ENCODE assay signal across 8 mouse cellular contexts in the genomic region with DNA sequence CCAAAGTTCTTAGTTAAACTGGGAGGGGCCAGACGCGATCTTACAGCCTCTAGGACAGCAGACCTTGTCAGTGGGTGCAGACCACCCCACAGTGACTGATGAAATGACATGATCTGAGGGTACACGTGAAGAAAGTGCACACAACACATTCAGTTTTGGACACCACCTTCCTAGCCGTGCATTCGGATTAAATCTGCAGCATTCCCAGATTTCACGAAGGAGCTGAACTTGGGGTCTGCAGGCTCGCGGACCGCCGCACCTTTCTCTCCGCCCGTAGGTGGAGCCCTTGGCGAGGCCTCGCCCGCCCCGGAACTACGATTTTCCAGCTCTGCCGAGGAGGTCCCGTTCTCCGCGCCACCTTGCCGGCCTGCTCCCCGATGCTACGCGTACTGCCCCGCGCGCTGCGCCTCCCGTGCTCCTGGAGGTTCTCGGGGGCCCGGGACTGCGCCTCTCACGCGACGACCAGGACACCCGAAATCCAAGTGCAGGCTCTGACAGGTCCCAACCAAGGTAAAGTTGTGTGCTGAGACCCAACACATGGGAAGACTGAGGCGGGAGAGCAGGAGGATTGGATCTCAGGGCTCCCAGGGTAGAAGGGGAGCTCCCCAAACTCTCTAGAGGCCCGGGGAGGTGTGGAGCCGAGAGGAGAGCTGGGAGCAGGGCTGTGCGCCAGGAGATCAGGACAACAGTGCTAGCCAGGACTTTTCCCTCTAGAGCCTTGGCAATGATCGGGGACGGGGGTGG. TPM values are rescaled to one million over a fixed set of nuclear protein-coding genes. Genes with fewer than 3 reads are reported as not detected.
DNase-seq lines count a peak whose midpoint lies in the region; ATAC-seq and TF ChIP-seq lines count a peak whose summit lies in the region.

Echdc2 (plus strand) TSS at position 286 of the 744 bp plus-strand sequence.

- H3K4me1 ChIP-seq in forebrain, embryonic 16.5 days (replicated peaks; ENCODE audit: control insufficient read depth, insufficient read depth, low read length) = peaks cover 10% of the 10 kb centered on the region
- no peaks in the 10 kb centered on the region; the same call in 1 of the 2 replicates for H3K4me1 ChIP-seq in small intestine, adult 2 months (ENCODE audit: control insufficient read depth, insufficient read depth, insufficient read length, low read length)

- TF ChIP-seq CTCF in small intestine, adult 2 months (IDR thresholded peaks at IDR 0.05; ENCODE audit: extremely low read depth, insufficient read length, insufficient replicate concordance, low read depth, low read length) = no peak

- peak; percentile 4 for DNase-seq in T-cell, adult 2 months (ENCODE audit: low spot score)
- peak; percentile 31 for DNase-seq in cerebellum, adult 11 months
- peak; percentile 39 to 48 for DNase-seq in heart, postnatal 36 days
- DNase-seq in layer of hippocampus, adult 8-10 months (ENCODE audit: low spot score in 2 of 2) = no peak
- DNase-seq in lung, postnatal 4 days = peak; percentile 41 to 56
- no peak for DNase-seq in spleen, postnatal 4 days (ENCODE audit: low spot score in 2 of 2)

- H3K9me3 ChIP-seq in forebrain, embryonic 16.5 days (ENCODE audit: control insufficient read depth, low read length) = no peaks in the 10 kb centered on the region

- H3K9ac ChIP-seq in forebrain, embryonic 16.5 days (replicated peaks; ENCODE audit: low read depth, low read length) = peak within 1 kb of the TSS; percentile 57

- no peak within 1 kb of the TSS for H3K27ac ChIP-seq in forebrain, embryonic 16.5 days (ENCODE audit: low read length)
- H3K27ac ChIP-seq in small intestine, adult 2 months (ENCODE audit: insufficient read depth, low read depth, low read length) = no peak within 1 kb of the TSS

- ATAC-seq in forebrain, embryonic 16.5 days = peak; percentile 71

- peak within 1 kb of the TSS; percentile 87 for H3K4me2 ChIP-seq in forebrain, embryonic 16.5 days (ENCODE audit: low read length)

- H3K36me3 ChIP-seq in forebrain, embryonic 16.5 days (ENCODE audit: control insufficient read depth, insufficient read depth) = no peaks in the 10 kb centered on the region
- no peaks in the 10 kb centered on the region; the same call in 1 of the 2 replicates for H3K36me3 ChIP-seq in small intestine, adult 2 months (ENCODE audit: control insufficient read depth, insufficient read depth, low read length)

- H3K27me3 ChIP-seq in forebrain, embryonic 16.5 days (replicated peaks; ENCODE audit: control insufficient read depth, insufficient read depth, low read length) = no peaks in the 10 kb centered on the region
- no peaks in the 10 kb centered on the region; the same call in 1 of the 2 replicates for H3K27me3 ChIP-seq in small intestine, adult 2 months (ENCODE audit: control insufficient read depth, insufficient read depth, low read length)

- under 1% methylated on average over 43 of the region's 43 CpGs for WGBS in forebrain, embryonic 16.5 days
- under 1% methylated on average over 43 of the region's 43 CpGs for WGBS in small intestine, adult 2 months

- peak within 1 kb of the TSS; percentile 52 for H3K4me3 ChIP-seq in forebrain, embryonic 16.5 days (replicated peaks; ENCODE audit: low read length)
- peak within 1 kb of the TSS; percentile 78 for H3K4me3 ChIP-seq in small intestine, adult 2 months (ENCODE audit: low read depth, low read length)

- TF ChIP-seq POLR2A in small intestine, adult 2 months (IDR thresholded peaks at IDR 0.05; ENCODE audit: low read depth, low read length) = no peak

- intact Hi-C loops in heart, postnatal 36 days (cut with DNase I) = loop anchor here (5.0 kb wide), 1 partner anchor 162 kb away; the partner anchor contains the start of gene Coa7

RNA-seq across cellular contexts. Expression of gene Echdc2, which starts in this region (rescaled TPM):
- 11.8 and 13.0 TPM in 2 replicates for polyA plus RNA-seq in forebrain, embryonic 16.5 days (2015; fragmentation: Nextera tagmentation; extraction: Ambion mirVana)
- 10 to 100 TPM; 30.6 to 33.2 TPM for total RNA-seq in heart, postnatal 36 days (2021)
- 10 to 100 TPM; 15.3 to 18.7 (median 17.9) TPM for total RNA-seq in layer of hippocampus, adult 8-10 months (2022)
- 31.2 and 33.5 TPM in 2 replicates for polyA plus RNA-seq in small intestine, adult 2 months (2012; rRNA removed)

Comparison
In these comparisons a context has a peak if more than half of its experiments do, and no peak if none do; other contexts are left out.
1. DNase-seq: peak in T-cell, adult 2 months (single experiment), cerebellum, adult 11 months (single experiment), heart, postnatal 36 days (2 of 2) and lung, postnatal 4 days (2 of 2); none in layer of hippocampus, adult 8-10 months (0 of 2) and spleen, postnatal 4 days (0 of 2).